Mouse (Mus musculus) ovary, postnatal 36 days (tissue): ENCODE measurements at regions not wholly inside any gene's neighbourhood (a gene's known extent, or its start where the extent isn't known, plus 50 kb on each side); places are given as distances from the start of the nearest gene placed in this dataset.
A peak's percentile ranks its signal among the peaks of the same experiment; 100 is the strongest.

Source experiments
- DNase-seq: peaks from one replicate; pipeline ENCODE4 v3.0.0; 2022; ENCODE audit warnings: low spot score, mixed read lengths

DNA sequence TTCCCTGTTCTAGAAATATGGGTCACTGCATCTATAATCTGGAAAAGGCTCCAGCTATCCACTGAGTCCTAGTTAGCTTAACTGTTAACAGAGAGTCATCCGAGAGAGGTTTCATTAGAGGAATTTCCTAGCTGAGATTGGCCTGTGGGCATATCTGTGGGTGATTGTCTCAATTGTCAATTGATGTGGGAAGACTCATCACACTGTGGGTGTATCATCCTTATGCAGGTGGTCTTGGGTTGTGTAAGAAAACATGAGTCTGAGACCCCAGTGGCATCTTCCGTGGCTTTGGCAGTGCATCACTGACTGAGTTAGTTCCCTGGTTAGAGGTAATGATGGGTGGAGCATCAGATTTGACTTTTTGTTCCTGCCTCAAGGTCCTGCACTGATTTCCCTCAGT lies 156.7 kb upstream of the Gm5148 start:
- DNase-seq, result no peak

DNA sequence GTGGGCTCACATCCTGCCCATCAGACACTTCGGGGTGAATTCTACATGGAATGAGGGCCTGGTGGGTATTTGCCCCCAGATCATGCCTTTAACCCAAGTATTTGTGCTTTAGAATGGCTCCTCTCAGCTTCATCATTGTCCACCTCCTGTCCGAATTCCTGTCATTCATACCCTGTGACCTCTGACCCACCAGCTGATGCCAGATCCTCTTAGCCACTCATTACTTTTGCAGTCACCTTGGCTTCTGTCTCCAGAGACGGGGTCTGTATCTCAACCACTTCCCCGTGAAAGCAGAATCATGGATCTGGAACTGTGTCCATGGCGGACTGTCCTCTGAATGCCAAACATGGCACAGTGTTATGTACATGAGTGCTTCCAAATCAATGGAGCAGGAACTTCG lies 154.8 kb upstream of the Gm5148 start:
- no peak for DNase-seq

GRCm38 (mm10) chr3:37876016-37876765 lies 151.9 kb upstream of the Gm5148 start:
- DNase-seq, result no peak

GRCm38 (mm10) chr3:37875331-37876015 lies 151.2 kb upstream of the Gm5148 start:
- peak; percentile 18 for DNase-seq

DNA sequence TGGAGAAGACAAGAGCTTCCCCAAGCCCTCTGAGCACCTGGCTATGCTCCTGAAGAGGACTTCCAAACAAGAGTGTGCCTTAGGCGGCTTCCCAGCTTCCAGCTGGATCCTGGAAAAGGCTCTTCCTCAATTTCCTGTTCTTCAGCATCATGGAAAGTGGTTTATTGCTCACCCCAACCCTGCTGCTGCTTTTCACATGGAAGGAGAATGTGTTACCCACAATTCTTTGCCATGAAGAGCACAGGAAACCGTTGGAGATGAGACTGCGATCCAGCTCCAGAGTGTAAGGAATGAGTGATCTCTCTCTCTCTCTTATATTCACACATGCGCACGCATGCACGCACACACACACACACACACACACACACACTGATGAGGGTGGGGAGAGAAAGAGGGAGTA lies 150.6 kb upstream of the Gm5148 start:
- DNase-seq, result no peak

- DNase-seq, result no peak
Observed at GRCm38 (mm10) chr3:37874346-37874745, 150.1 kb upstream of the Gm5148 start.

GRCm38 (mm10) chr3:37872329-37872728 lies 148.0 kb upstream of the Gm5148 start:
- DNase-seq, result no peak

DNA sequence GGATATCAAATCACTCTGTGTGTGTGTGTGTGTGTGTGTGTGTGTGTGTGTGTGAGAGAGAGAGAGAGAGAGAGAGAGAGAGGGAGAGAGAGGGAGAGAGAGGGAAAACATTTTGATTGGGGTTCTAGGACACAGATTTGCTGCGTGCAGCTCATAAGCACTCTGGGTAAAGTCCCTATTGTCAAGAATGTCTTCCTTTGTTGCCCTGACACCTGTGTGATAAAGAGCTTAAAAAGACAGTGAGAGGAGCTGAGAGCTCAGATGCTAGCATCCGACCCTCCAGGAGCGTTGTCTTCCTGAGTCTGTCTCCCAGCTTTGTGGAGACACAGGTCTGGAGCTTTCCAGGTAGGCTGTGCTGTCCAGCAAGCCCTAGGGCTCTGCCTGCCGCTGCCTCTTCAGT lies 146.8 kb upstream of the Gm5148 start:
- no peak for DNase-seq

DNA sequence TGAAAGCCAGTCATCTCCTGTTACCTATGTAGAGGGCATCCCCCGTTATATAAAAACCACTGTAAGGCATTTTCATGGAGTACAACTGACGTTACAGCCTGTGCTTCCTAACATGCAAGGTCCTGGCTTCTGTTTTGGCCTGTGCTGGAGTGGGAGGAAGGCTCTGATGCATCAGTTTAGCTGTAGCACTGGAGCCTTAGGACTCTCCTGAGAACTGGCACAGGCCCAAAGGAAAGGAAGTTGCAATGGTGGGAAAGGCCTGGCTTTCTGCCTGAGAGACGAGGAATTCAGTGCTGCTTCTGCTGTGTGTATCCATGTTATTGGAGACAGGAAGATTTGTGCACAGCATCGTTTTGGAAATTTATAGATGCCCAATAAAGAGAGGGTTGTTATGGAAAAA lies 144.2 kb upstream of the Gm5148 start:
- no peak for DNase-seq

DNA sequence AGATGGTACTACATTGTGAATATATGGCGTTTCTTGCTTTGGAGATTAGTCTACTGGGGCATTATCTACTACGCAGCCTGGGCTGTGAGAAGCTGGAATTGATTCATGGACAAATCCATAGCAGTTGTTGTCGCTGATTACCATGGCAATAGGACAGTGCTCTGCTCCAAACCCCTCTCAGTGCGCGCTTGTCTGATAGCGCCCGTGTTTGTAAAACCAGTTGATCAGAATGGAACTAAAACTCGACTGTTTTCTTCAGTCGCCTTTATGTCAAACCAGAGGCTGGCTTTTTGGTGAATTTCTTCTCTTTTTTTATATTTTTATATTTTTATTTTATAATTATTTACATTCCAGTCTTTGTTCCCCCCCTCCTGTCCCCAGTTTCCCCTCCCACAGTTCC lies 138.5 kb upstream of the Gm5148 start:
- no peak for DNase-seq

DNA sequence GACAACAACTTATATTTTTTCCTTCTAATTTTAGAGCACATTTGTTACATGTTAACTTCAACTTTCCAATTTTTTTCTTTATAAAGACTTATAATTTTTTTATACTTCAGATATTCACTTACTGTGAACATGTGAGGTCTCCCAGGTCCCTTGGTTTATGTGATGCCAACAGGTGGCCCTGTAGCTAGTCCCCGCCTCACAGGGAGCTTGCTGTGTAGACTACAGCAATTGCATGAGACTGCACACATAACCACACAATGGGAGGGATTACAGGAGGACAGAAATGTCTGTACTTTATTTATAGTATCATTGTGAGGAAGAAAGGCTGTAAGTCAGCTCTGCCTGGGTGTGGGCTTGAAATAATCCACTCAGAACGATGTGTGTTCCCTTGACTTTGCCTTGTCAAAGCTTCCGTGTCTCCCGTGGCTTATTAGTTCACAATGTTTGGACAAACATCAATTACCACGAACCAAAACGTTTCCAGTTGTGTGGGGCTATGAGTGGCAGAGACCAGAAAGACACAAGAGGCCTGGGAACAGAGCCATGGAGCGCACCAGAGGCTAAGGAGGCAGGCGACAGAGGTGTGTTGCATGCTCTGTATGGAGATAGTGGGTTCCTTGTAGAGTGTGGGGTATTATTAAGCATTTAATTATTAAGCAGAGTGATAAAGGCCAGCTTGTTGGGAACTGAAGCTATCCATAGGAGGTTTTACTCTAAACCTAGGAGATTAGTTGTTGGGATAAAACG lies 136.6 kb upstream of the Gm5148 start:
- DNase-seq, result no peak

DNA sequence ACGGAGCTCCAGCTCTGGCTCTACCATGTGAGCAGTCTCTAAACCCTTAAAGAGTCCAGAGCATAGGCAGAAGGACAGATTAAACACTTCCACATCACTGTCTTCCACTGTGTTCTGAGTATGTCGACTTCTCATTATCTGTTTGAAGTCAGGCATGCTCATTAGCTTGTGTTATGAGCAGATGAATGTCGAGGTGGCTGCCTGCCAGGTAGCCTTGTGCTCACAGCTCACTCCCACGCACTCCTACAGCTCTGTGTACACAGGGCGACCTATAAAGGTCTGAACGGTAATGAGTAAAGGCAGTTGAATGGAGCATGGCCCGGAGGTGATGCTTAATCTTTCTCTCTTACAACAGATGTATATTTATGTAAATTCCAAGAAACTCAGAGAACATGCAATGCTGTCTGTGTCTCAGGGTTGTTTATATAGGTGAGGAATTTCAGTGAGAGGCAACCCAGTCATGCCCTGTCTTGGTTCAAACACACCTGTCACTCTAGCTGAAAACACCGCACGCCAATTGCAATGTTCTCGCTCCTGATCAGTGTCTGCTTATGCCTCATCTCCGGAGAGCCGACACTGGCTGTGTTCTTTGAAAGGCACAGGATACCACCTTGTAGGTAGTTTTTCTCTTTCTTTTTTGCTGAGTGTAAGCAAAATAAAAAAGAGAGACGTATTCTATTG lies 135.9 kb upstream of the Gm5148 start:
- peak; percentile 71 for DNase-seq

DNA sequence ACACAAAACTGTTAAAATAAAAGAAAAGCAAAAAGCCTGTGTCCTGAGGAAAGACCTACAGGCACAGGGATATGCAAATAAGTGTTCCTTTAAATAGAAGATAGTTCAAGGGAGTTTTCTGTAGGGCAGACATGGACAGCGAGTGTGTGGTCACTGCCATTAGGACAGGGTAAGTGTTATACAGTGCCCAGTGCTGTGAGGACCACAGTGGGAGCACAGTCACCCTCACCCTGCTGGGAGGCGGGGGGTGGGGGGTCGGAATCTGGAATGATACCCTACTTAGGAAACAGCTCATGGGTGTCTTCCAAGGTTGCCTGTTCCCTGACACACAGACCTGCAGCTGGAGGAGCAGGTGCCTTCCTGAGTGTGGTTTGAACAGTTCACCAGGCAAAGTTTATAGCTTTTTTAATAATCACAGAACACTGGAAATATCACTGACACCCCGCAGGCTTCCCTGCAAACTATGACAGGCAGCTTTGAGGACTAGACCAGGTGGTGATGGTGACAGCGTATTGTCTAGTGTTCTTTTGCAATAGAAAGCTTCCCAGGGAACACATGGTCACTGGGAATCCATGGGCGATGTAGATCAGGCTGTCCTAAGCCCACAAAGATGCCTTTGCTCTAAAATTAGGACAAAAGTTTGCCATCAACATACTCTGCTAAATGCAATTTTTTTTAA lies 134.5 kb upstream of the Gm5148 start:
- no peak for DNase-seq

- no peak for DNase-seq
Observed at GRCm38 (mm10) chr3:37846191-37847003, 122.1 kb upstream of the Gm5148 start.

GRCm38 (mm10) chr3:37845313-37846023 lies 121.2 kb upstream of the Gm5148 start:
- no peak for DNase-seq

DNA sequence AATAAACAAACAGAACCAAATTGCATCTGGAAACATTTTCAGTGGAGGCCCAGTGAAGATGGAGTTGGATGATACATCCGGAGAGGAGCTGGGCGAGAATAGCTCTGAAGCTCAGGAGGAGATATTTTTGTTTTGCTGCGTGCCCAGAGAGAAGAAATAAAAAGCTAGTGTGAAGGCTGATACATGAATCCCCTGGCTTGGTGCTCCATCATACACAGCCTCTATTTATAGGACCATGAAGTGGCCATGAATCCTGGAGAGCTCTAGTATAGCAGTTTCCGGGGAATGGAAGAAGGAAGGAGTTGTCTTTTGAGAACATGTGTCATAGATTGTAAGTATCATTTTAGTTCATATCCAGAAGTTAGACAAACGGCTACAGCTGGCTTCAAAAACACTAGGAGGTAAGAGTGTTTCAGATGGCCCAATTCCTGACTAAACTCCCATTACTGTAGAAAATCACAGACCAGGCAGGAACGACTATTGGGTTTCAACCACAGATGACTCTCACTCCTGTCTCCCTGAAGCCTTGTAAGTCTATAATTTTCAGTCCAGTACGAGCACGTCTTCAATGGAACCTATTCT lies 120.5 kb upstream of the Gm5148 start:
- no peak for DNase-seq

- DNase-seq, result no peak
Observed at GRCm38 (mm10) chr3:37842289-37842688, 118.0 kb upstream of the Gm5148 start.

- no peak for DNase-seq
Observed at GRCm38 (mm10) chr3:37838896-37839295, 114.6 kb upstream of the Gm5148 start.

DNA sequence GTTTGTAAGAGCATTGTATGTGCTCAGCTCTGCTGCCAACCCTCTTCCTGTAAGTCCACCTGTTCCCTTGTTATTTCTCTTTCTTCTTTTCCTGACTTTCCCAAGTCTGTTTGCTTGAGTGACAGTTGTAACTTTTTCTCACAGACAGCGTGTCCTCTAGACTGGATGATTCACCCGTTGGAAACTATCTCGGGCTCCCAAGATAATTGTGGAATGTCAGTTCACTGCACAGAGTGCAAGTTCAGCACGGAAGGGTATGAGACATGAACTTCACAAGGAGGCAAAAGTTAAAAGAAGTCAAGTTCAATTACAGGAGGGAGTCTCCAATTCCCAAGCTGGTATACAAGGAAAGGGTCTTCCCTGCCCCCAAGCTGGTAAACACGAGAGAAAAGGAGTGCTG lies 112.5 kb upstream of the Gm5148 start:
- DNase-seq, result no peak

GRCm38 (mm10) chr3:37835687-37836086 lies 111.4 kb upstream of the Gm5148 start:
- no peak for DNase-seq
